Mouse (Mus musculus): ENCODE measurements around the gene 2010315B03Rik.

- no peak for TF ChIP-seq CTCF (IDR thresholded peaks at IDR 0.05; ENCODE audit: low read depth)
- TF ChIP-seq EP300 (optimal IDR thresholded peaks at IDR 0.05) = no peak
Observed at GRCm38 (mm10) chr9:124267929-124268328, 44.6 kb downstream of the 2010315B03Rik start.

Data from stomach, postnatal 0 days (tissue).